Mouse (Mus musculus): ENCODE results near the gene Hoxd12. TPM values are rescaled to one million over a fixed set of nuclear protein-coding genes. Genes with fewer than 3 reads are reported as not detected.

Gene Hoxd12
- polyA plus RNA-seq, 1 experiment: not detected

- Histone ChIP-seq H3ac (ENCODE audit: control insufficient read depth, insufficient read length, low read depth) (no peak overlapping the region), H3K79me3 (ENCODE audit: low read depth) (no peaks in the 10 kb centered on the region), H3K79me2 (ENCODE audit: control insufficient read depth, insufficient read depth) (no peaks in the 10 kb centered on the region), H3K27me3 (ENCODE audit: control insufficient read depth, insufficient read depth, insufficient read length) (peaks cover 49% of the 10 kb centered on the region), H3K4me3 (ENCODE audit: insufficient read depth, poor library complexity, severe bottlenecking) (no peak overlapping the region), H3K36me3 (ENCODE audit: control insufficient read depth, insufficient read depth) (no peaks in the 10 kb centered on the region)
- TF ChIP-seq MAX (IDR thresholded peaks at IDR 0.05) (no peak), CTCF (IDR thresholded peaks at IDR 0.05; ENCODE audit: control insufficient read depth, insufficient read depth, insufficient read length) (no peak), CEBPB (IDR thresholded peaks at IDR 0.05; ENCODE audit: low read depth) (no peak), MYOG (IDR thresholded peaks at IDR 0.05; ENCODE audit: control insufficient read depth, extremely low read depth, insufficient read length) (no peak), MYOD1 (IDR thresholded peaks at IDR 0.05; ENCODE audit: control insufficient read depth, insufficient read length, low read depth) (no peak), USF1 (IDR thresholded peaks at IDR 0.05; ENCODE audit: low read depth) (no peak), FOSL1 (IDR thresholded peaks at IDR 0.05; ENCODE audit: insufficient read depth, low read length, poor library complexity, severe bottlenecking) (no peak)
These were observed 29.0 kb downstream of the Hoxd12 start for GRCm38 (mm10) chr2:74703720-74704392.

- H3ac ChIP-seq (ENCODE audit: control insufficient read depth, insufficient read length, low read depth): no peak within 1 kb of the TSS
- H3K36me3 ChIP-seq (ENCODE audit: control insufficient read depth, insufficient read depth): no peaks in the 10 kb centered on the region
- H3K4me3 ChIP-seq (ENCODE audit: insufficient read depth, poor library complexity, severe bottlenecking): no peak within 1 kb of the TSS
- H3K79me3 ChIP-seq (ENCODE audit: low read depth): no peaks in the 10 kb centered on the region
- no peaks in the 10 kb centered on the region for H3K79me2 ChIP-seq (ENCODE audit: control insufficient read depth, insufficient read depth)
- H3K27me3 ChIP-seq (ENCODE audit: control insufficient read depth, insufficient read depth, insufficient read length): peaks cover 45% of the 10 kb centered on the region
- TF ChIP-seq FOSL1 (IDR thresholded peaks at IDR 0.05; ENCODE audit: insufficient read depth, low read length, poor library complexity, severe bottlenecking) (no peak), MYOG (IDR thresholded peaks at IDR 0.05; ENCODE audit: control insufficient read depth, extremely low read depth, insufficient read length) (no peak), MAX (IDR thresholded peaks at IDR 0.05) (no peak), CTCF (IDR thresholded peaks at IDR 0.05; ENCODE audit: control insufficient read depth, insufficient read depth, insufficient read length) (no peak), CEBPB (IDR thresholded peaks at IDR 0.05; ENCODE audit: low read depth) (no peak), MYOD1 (IDR thresholded peaks at IDR 0.05; ENCODE audit: control insufficient read depth, insufficient read length, low read depth) (no peak), USF1 (IDR thresholded peaks at IDR 0.05; ENCODE audit: low read depth) (no peak)
These were observed 29.7 kb downstream of the Hoxd12 start, which contains the start of gene Hoxd8 for GRCm38 (mm10) chr2:74704393-74704998. Gene Hoxd8 (plus strand): TSS chr2:74704615.

- Histone ChIP-seq H3ac (ENCODE audit: control insufficient read depth, insufficient read length, low read depth) (no peak overlapping the region), H3K79me2 (ENCODE audit: control insufficient read depth, insufficient read depth) (no peaks in the 10 kb centered on the region), H3K27me3 (ENCODE audit: control insufficient read depth, insufficient read depth, insufficient read length) (peaks cover 45% of the 10 kb centered on the region), H3K4me3 (ENCODE audit: insufficient read depth, poor library complexity, severe bottlenecking) (no peak overlapping the region), H3K79me3 (ENCODE audit: low read depth) (no peaks in the 10 kb centered on the region), H3K36me3 (ENCODE audit: control insufficient read depth, insufficient read depth) (no peaks in the 10 kb centered on the region)
- TF ChIP-seq CTCF (IDR thresholded peaks at IDR 0.05; ENCODE audit: control insufficient read depth, insufficient read depth, insufficient read length): no peak
- TF ChIP-seq CEBPB (IDR thresholded peaks at IDR 0.05; ENCODE audit: low read depth): no peak
These were observed 30.2 kb downstream of the Hoxd12 start for GRCm38 (mm10) chr2:74704999-74705466.

GRCm38 (mm10) chr2:74705467-74706089 lies 30.8 kb downstream of the Hoxd12 start:
- TF ChIP-seq CEBPB (IDR thresholded peaks at IDR 0.05; ENCODE audit: low read depth) (no peak), MAX (IDR thresholded peaks at IDR 0.05) (no peak), MYOD1 (IDR thresholded peaks at IDR 0.05; ENCODE audit: control insufficient read depth, insufficient read length, low read depth) (no peak), MYOG (IDR thresholded peaks at IDR 0.05; ENCODE audit: control insufficient read depth, extremely low read depth, insufficient read length) (no peak), FOSL1 (IDR thresholded peaks at IDR 0.05; ENCODE audit: insufficient read depth, low read length, poor library complexity, severe bottlenecking) (no peak), CTCF (IDR thresholded peaks at IDR 0.05; ENCODE audit: control insufficient read depth, insufficient read depth, insufficient read length) (no peak), USF1 (IDR thresholded peaks at IDR 0.05; ENCODE audit: low read depth) (no peak)
- Histone ChIP-seq H3K79me2 (ENCODE audit: control insufficient read depth, insufficient read depth) (no peaks in the 10 kb centered on the region), H3K79me3 (ENCODE audit: low read depth) (no peaks in the 10 kb centered on the region), H3K4me3 (ENCODE audit: insufficient read depth, poor library complexity, severe bottlenecking) (no peak overlapping the region), H3K27me3 (ENCODE audit: control insufficient read depth, insufficient read depth, insufficient read length) (peaks cover 39% of the 10 kb centered on the region), H3K36me3 (ENCODE audit: control insufficient read depth, insufficient read depth) (no peaks in the 10 kb centered on the region), H3ac (ENCODE audit: control insufficient read depth, insufficient read length, low read depth) (no peak overlapping the region)

- Histone ChIP-seq H3K27me3 (ENCODE audit: control insufficient read depth, insufficient read depth, insufficient read length) (peaks cover 34% of the 10 kb centered on the region), H3ac (ENCODE audit: control insufficient read depth, insufficient read length, low read depth) (no peak overlapping the region), H3K4me3 (ENCODE audit: insufficient read depth, poor library complexity, severe bottlenecking) (no peak overlapping the region), H3K36me3 (ENCODE audit: control insufficient read depth, insufficient read depth) (no peaks in the 10 kb centered on the region), H3K79me3 (ENCODE audit: low read depth) (no peaks in the 10 kb centered on the region), H3K79me2 (ENCODE audit: control insufficient read depth, insufficient read depth) (no peaks in the 10 kb centered on the region)
- TF ChIP-seq CTCF (IDR thresholded peaks at IDR 0.05; ENCODE audit: control insufficient read depth, insufficient read depth, insufficient read length): no peak
- TF ChIP-seq FOSL1 (IDR thresholded peaks at IDR 0.05; ENCODE audit: insufficient read depth, low read length, poor library complexity, severe bottlenecking): no peak
- no peak for TF ChIP-seq MYOD1 (IDR thresholded peaks at IDR 0.05; ENCODE audit: control insufficient read depth, insufficient read length, low read depth)
- no peak for TF ChIP-seq MYOG (IDR thresholded peaks at IDR 0.05; ENCODE audit: control insufficient read depth, extremely low read depth, insufficient read length)
- no peak for TF ChIP-seq USF1 (IDR thresholded peaks at IDR 0.05; ENCODE audit: low read depth)
- TF ChIP-seq MAX (IDR thresholded peaks at IDR 0.05): no peak
- no peak for TF ChIP-seq CEBPB (IDR thresholded peaks at IDR 0.05; ENCODE audit: low read depth)
These were observed 31.7 kb downstream of the Hoxd12 start for GRCm38 (mm10) chr2:74706393-74706960.
